Mouse (Mus musculus) hindbrain, embryonic 12.5 days (tissue): ENCODE data around the gene Nrtn. TPM values are rescaled to one million over a fixed set of nuclear protein-coding genes. Genes with fewer than 3 reads are reported as not detected.

Experiments used
- ATAC-seq: fragments of 200-750 bp; cut with Nextera tagmentation; 2 replicates; pipeline ENCODE4 v1.8.0; 2017; ENCODE audit warnings: moderate TSS enrichment; ENCODE audit not compliant: low FRiP score
- H3K27ac ChIP-seq: fragments of 300-500 bp; sonication (generic); 2 replicates; pipeline ENCODE4 v1.5.1; 2016; ENCODE audit warnings: mild to moderate bottlenecking
- H3K27me3 ChIP-seq: fragments of 300-500 bp; sonication (generic); 2 replicates; pipeline ENCODE4 v1.6.1; 2016; ENCODE audit warnings: mild to moderate bottlenecking
- H3K36me3 ChIP-seq: fragments of 300-500 bp; sonication (generic); 2 replicates; pipeline ENCODE4 v1.6.1; 2016; ENCODE audit warnings: mild to moderate bottlenecking
- H3K4me1 ChIP-seq: fragments of 300-500 bp; sonication (generic); 2 replicates; pipeline ENCODE4 v1.6.1; 2016
- H3K4me2 ChIP-seq: fragments of 300-500 bp; sonication (generic); replicated peaks from 2 replicates; pipeline ENCODE4 v1.6.1; 2016; ENCODE audit warnings: mild to moderate bottlenecking
- H3K4me3 ChIP-seq: fragments of 300-500 bp; sonication (generic); 2 replicates; pipeline ENCODE4 v1.5.1; 2016; ENCODE audit warnings: mild to moderate bottlenecking
- H3K9ac ChIP-seq: fragments of 300-500 bp; sonication (generic); 2 replicates; pipeline ENCODE4 v1.6.1; 2016; ENCODE audit warnings: mild to moderate bottlenecking, moderate library complexity
- H3K9me3 ChIP-seq: fragments of 300-500 bp; sonication (generic); replicated peaks from 2 replicates; pipeline ENCODE4 v1.6.1; 2016; ENCODE audit warnings: mild to moderate bottlenecking
- WGBS: fragments of 180-500 bp; shearing (Covaris S2); methylation state at CpG from one replicate; pipeline ENCODE4 v1.1.7; 2016; 5-methylcytosine and 5-hydroxymethylcytosine counted together
- polyA plus RNA-seq: library from polyadenylated mRNA; unstranded; fragments of >200 nt; fragmentation: Nextera tagmentation; extraction: Ambion mirVana; gene quantifications from 2 replicates; pipeline ENCODE4 v1.2.1, GENCODE M21; 2016

Nrtn gene
- polyA plus RNA-seq, 1 experiment from 2014 or later, result 5.1 TPM

GRCm38 (mm10) chr17:56708692-56709091 lies 48.6 kb downstream of the Nrtn start:
- H3K4me2 ChIP-seq, result no peak overlapping the region
- no peak overlapping the region for H3K4me3 ChIP-seq
- no peak overlapping the region for H3K9ac ChIP-seq
- no peak for ATAC-seq
- H3K4me1 ChIP-seq, result no peaks in the 10 kb centered on the region
- no peaks in the 10 kb centered on the region for H3K9me3 ChIP-seq
- H3K36me3 ChIP-seq, result peaks cover 90% of the 10 kb centered on the region
- WGBS, result 90% methylated on average over 4 of the region's 4 CpGs
- H3K27ac ChIP-seq, result no peak overlapping the region
- no peaks in the 10 kb centered on the region for H3K27me3 ChIP-seq

- Histone ChIP-seq H3K4me3 (no peak overlapping the region), H3K27me3 (no peaks in the 10 kb centered on the region), H3K27ac (no peak overlapping the region), H3K36me3 (peaks cover 95% of the 10 kb centered on the region), H3K4me2 (no peak overlapping the region), H3K4me1 (no peaks in the 10 kb centered on the region), H3K9me3 (no peaks in the 10 kb centered on the region), H3K9ac (no peak overlapping the region)
- ATAC-seq, result no peak
- WGBS, result 97% methylated on average over 1 of the region's 1 CpGs
These were observed 50.8 kb downstream of the Nrtn start for GRCm38 (mm10) chr17:56706515-56706914.

- no peak overlapping the region for H3K4me3 ChIP-seq
- H3K9me3 ChIP-seq, result no peaks in the 10 kb centered on the region
- no peak overlapping the region for H3K4me2 ChIP-seq
- ATAC-seq, result no peak
- 89% methylated on average over 4 of the region's 4 CpGs for WGBS
- H3K27ac ChIP-seq, result no peak overlapping the region
- H3K9ac ChIP-seq, result no peak overlapping the region
- H3K36me3 ChIP-seq, result peaks cover 94% of the 10 kb centered on the region
- H3K4me1 ChIP-seq, result no peaks in the 10 kb centered on the region
- no peaks in the 10 kb centered on the region for H3K27me3 ChIP-seq
These were observed 54.3 kb downstream of the Nrtn start for GRCm38 (mm10) chr17:56703038-56703437.

Other genes with a start within 250 kb of the Nrtn start
- gene Znrf4, start 245.1 kb downstream of the Nrtn start, polyA plus RNA-seq, result not detected in 2 replicates
- 1.8 and 2.0 TPM in 2 replicates for gene Gm20219, start 203.1 kb downstream of the Nrtn start, polyA plus RNA-seq
- gene Safb2, start 172.9 kb downstream of the Nrtn start, polyA plus RNA-seq, result 93.5 and 105 TPM in 2 replicates
- 161 and 162 TPM in 2 replicates for gene Safb, start 172.7 kb downstream of the Nrtn start, polyA plus RNA-seq
- 184 and 193 TPM in 2 replicates for gene 2410015M20Rik, start 147.8 kb downstream of the Nrtn start, polyA plus RNA-seq
- gene Rpl36, start 144.1 kb downstream of the Nrtn start, polyA plus RNA-seq, result 1,045 and 1,230 TPM in 2 replicates
- gene Lonp1, start 130.6 kb downstream of the Nrtn start, polyA plus RNA-seq, result 50.6 and 55.5 TPM in 2 replicates
- gene Catsperd, start 129.4 kb downstream of the Nrtn start, polyA plus RNA-seq, result 0.74 and 0.98 TPM in 2 replicates
- 98.2 and 105 TPM in 2 replicates for gene Ranbp3, start 84.2 kb downstream of the Nrtn start, polyA plus RNA-seq
- gene Ndufa11, start 39.8 kb downstream of the Nrtn start, polyA plus RNA-seq, result 323 and 382 TPM in 2 replicates
- 15.3 and 18.1 TPM in 2 replicates for gene Vmac, start 39.5 kb downstream of the Nrtn start, polyA plus RNA-seq
- gene Dus3l, start 7.2 kb upstream of the Nrtn start, polyA plus RNA-seq, result 46.8 and 47.6 TPM in 2 replicates
- gene Prr22, start 12.7 kb upstream of the Nrtn start, polyA plus RNA-seq, result 1.3 and 1.7 TPM in 2 replicates
- gene Rfx2, start 73.5 kb upstream of the Nrtn start, polyA plus RNA-seq, result 8.7 and 10.2 TPM in 2 replicates
- gene Acsbg2, start 116.9 kb upstream of the Nrtn start, polyA plus RNA-seq, result not detected in 2 replicates
- 0.27 and 0.52 TPM in 2 replicates for gene 1700061G19Rik, start 117.9 kb upstream of the Nrtn start, polyA plus RNA-seq
- gene Mllt1, start 177.9 kb upstream of the Nrtn start, polyA plus RNA-seq, result 100 and 102 TPM in 2 replicates
- not detected in 2 replicates for gene Acer1, start 224.6 kb upstream of the Nrtn start, polyA plus RNA-seq
- gene Clpp, start 232.8 kb upstream of the Nrtn start, polyA plus RNA-seq, result 121 and 136 TPM in 2 replicates
- gene Alkbh7, start 239.8 kb upstream of the Nrtn start, polyA plus RNA-seq, result 32.8 and 34.6 TPM in 2 replicates
- 0.56 and 0.68 TPM in 2 replicates for gene Pspn, start 242.5 kb upstream of the Nrtn start, polyA plus RNA-seq